Mouse (Mus musculus): ENCODE measurements around the gene Ankrd33.
A peak's percentile ranks its signal among the peaks of the same experiment; 100 is the strongest.

Gene Ankrd33

DNA sequence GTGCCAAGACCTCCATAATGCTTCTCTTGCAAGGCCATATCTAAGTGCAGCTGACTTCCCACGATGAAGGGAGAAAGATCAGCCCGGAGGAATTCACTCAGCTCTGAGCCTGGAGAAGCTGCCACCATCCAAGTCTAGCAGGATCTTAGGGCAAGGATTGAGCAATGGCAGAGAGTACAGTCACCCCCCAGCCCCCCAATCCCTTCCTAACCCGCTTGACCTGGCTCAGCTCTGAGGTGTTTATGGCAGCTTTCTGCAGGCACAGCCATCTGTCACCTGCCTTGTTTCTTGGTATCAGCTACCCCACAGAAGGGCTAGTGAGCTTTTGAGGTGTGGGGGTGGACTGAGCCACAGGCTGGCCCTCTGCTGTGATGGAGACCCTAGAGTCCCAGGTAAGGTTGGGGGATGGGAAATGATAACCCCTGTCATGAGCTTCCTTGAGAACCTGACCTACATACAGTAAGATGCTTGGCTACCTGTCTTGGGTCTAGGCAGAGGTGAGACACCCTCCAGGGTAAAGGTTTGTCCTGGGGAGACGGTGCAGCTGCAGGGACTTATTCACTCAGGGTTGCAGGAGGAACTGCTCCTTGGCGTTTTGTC lies at the start of gene Ankrd33:
Gene Ankrd33, plus strand, starts transcription at position 245 of the 600 bp plus-strand sequence.
- DNase-seq (ENCODE audit: low spot score): no peak

DNA sequence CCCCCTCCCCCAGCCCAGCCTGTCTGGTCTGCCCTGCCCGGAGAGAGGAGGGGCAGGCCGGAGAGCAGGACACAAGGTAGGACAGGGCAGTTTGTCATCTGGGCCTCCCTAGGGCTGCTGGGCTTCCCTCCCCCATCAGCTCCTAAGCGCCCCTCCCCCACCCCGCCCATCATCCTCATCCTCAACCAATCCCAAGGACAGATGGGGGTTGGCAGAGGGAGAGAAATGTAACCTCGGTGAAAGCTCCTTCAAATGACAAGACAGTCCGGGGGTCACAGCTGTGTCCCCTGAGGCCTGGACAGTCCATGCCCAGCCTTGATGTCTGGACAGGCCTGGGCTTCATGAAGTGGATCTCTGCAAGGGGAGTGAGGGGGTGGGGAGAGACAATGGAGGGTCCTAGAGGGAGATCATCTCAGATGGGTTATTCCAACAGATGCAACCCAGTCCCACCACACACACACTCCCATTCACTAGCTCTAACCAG lies 49.1 kb upstream of the Ankrd33 start:
- DNase-seq (ENCODE audit: low spot score): no peak

DNA sequence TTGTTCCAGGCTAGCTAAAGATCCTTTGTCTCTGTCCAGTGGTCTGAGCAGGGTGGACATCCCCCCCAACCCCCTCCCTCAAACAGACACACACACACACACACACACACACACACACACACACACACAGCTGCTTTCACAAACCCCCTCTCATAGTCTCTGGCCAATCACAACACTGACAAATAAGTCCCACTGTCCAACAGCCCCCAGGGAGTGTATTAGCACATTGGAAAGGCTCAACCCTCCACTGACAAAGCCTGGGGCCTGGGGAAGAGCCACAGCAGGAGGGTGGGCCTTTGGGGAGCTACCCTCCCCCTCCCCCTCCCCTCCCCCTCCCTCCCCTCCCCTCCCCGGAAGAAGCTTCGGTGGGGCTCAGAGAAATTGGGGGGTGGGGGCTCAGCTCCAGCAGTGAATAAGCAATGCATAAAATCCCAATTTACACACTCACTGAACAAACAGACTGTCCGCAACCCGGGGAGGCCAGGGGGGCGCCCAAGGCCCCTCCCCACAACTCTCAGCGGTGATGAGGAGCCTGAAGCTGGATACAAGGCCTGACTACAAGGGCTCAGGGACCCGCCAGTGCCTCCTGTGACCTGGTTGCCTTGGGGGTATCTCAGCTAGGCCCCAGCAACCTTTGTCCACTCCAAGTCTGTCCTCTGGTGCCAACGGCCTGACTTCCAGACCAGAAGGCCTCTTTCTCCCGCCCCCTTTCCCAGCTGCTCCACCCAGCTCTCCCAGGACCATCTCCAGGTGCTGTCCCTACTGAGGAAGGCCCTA lies 48.4 kb upstream of the Ankrd33 start:
- DNase-seq (ENCODE audit: low spot score): no peak

DNA sequence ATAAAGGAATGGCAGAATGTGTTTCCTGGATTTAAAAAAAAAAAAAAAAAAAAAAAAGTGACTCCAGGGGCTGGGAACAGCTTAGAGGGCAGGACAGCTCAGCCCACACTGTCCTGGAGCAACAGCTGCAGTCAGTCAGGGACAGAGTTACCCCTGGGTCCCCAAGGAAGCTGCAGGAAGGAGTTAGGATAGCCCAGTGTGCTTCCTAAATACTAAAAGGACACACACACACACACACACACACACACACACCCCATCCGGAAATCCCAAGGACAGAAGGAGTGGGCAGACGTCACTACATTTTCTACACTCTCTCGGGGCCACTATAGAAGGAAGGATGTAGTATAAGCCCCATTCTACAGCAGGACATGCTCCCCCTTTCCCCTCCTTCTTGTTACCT lies 47.5 kb upstream of the Ankrd33 start:
- no peak for DNase-seq (ENCODE audit: low spot score)

DNA sequence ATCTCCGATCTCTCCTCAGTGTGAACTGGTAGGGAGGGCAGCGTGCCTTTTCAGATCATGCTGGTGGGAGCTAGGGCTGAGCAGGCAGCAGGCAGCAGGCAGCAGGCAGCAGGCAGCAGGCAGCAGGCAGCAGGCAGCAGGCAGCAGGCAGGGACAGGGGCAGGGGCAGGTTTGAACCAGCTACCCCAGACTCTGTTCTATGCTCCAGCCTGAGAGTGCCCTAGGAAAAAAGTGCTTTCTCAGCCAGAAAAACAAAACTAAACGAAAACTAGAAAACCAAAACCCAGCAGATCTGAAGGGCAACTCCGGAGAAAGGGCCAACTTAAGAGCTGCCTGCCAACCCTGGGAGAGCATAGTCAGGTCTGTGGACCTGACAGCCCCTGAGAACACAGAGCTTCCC lies 46.9 kb upstream of the Ankrd33 start:
- no peak for DNase-seq (ENCODE audit: low spot score)

DNA sequence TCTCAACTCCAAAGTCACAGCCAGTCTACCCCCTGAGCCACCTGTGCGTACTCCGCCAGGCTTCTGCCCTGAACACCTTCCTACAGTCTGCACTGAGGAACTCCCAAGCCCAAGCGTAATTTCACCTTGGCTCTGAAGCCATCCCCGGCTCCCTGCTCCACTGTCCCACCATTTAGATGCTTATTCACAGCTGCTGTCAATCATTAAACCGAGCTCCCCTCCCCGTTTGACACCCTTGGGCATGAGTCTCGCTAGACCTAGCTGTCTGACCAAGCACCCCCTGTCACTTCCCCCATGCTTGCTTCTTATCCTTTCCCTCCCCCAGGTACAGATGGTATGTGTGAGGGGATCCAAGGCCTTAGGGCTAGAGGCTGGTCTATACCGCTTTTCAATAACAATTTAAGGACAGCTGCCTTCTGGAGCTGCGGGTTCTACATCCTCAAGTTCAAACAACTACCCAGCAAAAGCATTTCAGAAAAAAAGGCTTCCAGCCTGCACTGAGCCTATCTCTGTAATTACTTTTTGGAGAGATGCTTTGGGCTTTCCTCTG lies 45.8 kb upstream of the Ankrd33 start:
- DNase-seq (ENCODE audit: low spot score): no peak

DNA sequence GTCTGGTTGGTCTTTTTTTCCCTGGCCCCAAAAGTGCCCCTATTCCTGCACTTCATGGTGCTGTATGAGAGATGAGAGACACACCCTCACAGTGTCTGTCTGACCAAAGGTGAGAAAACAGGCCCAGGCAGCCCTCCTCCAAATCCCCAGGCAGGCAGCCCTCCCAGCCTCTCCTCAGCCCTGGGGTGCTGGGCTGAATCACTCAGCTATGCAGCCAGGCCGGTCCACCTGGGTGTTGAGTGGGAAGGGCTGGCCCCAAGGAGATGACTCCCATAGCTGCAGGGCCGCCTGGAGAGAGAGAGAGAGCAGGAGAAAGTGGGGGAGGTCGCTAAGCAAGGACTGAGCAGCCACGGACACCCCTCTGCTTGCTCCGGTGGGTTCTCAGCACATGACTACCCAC lies 44.8 kb upstream of the Ankrd33 start:
- no peak for DNase-seq (ENCODE audit: low spot score)

DNA sequence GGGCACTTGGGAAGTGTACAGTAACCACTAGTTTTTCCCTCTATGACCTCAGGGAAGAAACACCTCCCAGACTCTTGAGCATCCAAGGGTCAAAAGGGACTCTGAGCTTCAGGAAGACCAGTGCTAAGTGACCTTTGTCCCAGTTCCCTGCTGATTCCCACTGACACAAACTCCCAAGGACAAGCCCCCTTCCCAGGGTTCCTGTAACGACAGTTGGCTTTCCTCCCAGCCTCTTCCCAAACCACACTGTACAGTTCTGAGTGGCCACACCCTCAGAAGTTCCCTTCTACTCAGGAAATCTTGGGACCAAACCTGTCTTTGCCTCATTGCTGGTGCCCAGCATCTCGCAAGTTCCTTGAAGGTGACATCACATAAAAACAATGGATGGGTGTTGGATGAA lies 42.8 kb upstream of the Ankrd33 start:
- DNase-seq (ENCODE audit: low spot score): no peak

DNA sequence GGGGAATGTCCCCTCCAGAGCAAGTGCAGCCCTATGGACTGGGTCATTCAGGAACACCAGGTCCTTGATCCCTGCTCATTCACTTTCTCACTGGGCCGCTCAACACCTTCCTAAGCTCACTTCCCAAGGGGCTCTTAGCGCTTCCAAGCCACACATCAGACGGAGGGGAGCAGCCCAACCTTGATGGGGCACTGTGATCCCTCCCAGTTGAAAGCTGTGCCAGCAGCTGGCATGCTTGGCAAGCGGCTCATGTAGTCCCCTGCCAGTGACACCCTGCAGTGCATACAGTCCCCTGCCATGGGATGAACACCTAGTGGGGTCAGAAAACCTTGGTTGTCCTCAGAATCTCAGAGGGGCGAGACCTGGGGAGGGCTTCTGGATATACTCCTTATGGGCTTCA lies 41.5 kb upstream of the Ankrd33 start:
- no peak for DNase-seq (ENCODE audit: low spot score)

DNA sequence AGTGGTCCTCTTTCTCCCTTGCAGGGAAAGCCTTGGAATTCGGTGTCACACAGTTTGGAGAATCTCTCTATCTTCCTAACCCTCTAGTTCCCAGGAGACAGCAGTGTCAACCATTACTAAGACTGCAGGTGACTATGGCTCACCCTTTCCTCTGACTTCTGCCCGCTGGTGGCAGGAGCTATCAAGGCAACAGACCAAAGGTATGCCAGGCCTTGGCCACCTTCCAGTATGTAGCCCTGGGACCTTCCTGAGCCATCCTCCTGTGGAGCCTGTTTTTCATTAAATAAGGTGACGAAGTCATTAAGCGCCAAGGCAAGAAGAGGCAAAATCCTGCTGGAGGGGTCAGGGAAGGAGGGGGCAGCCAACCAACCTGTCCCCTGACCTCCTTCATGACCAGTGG lies 40.4 kb upstream of the Ankrd33 start:
- DNase-seq (ENCODE audit: low spot score): no peak

DNA sequence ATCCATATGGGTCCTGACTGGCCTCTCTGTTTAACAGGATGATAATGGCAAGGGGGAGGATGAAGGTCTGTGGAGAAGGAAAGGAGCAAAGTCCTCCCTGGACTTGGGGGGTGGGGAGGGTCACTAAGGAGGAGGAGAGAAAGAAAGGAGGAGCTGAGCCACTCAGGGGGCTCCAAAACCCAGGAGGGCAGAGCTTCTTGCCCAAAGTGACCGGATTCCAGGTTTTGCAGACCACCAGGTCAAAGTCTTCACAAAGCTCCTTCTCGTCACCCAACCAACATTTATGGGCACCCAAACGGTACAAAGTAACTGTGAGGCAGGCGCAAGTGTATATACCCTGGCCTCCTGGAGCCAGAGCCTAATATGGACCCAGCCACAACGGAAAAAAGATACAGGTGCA lies 39.9 kb upstream of the Ankrd33 start:
- no peak for DNase-seq (ENCODE audit: low spot score)

DNA sequence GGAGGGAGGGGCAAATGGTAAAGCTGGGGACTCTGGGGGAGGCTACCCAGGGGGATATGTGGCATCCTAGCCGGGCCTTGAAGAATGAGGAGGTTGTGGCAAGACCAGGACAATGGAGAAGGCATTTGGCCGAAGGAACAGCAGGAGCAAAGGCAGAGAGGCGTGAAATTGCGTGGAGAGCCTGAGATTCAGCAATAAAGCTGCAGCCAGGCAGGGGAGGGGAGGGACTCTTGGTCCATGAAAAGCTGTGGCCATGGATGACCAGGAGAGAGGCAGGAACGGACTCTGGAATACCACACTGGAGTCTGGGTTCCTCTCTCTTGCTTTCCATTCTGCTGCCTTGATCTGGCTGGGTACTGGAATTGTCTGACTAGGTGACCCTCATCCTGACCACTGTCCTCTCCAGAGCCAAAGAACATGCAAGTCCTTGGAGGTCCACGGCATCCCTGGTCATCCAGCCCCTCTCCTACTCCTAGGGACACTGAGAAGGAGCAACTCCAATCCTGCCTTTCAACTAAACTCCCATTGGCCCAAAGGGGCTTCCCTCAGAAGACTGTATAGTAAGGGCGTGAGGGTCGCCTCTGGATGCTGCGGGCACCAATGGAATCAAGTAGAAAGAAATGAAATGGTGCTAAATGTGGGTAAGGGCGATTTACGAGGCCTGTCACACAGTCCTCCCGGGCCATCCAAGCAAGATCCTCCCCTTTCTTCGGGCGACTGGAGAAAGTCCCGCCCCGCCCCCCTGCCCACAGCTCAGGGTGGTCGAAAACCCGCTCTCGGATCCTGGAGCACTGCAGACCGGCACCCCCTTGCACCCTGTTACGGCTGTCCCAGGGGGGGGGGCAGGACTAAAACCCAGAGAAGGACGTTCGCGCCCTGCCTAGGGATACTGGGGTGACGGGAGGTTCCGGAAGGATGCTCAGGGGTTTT lies 39.2 kb upstream of the Ankrd33 start:
- DNase-seq (ENCODE audit: low spot score): no peak

DNA sequence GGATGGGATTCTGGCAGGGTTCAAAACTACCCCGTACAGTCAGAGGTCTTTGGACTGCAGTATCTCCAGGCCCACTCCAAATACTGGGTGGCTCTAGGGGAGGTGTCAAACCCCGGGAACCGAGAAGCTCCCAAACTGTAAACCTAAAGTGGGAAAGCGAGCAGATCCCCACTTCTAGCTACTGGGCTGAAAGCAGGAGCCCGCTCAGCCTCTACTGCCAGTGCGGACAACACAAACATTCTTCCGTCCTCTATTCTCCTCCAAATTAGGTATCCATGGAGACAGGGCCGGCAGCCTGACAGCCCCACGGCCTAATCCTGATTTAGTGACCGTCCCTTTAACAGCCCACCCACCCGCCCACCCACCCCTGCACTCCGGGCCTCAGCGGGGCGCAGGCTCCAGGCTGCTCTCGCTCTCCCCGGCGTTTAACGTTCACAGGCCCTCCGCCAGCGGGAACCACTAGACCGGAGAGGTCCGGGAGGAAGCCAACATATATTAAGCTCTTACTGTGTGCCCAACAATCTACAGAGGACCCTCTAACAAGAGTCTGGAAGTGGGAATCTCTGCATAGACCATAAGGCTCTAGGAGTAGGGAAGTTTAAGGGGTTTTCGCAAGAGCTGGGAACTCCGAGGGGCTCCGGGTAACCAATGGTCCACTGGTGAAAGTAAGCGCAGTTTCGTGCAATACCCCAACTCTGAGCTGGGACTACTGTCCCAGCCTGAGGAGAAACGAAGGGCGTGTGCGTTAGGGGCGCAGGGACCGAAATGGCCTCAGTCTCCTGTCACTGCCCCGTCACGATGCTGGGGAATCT lies 38.3 kb upstream of the Ankrd33 start:
- no peak for DNase-seq (ENCODE audit: low spot score)

DNA sequence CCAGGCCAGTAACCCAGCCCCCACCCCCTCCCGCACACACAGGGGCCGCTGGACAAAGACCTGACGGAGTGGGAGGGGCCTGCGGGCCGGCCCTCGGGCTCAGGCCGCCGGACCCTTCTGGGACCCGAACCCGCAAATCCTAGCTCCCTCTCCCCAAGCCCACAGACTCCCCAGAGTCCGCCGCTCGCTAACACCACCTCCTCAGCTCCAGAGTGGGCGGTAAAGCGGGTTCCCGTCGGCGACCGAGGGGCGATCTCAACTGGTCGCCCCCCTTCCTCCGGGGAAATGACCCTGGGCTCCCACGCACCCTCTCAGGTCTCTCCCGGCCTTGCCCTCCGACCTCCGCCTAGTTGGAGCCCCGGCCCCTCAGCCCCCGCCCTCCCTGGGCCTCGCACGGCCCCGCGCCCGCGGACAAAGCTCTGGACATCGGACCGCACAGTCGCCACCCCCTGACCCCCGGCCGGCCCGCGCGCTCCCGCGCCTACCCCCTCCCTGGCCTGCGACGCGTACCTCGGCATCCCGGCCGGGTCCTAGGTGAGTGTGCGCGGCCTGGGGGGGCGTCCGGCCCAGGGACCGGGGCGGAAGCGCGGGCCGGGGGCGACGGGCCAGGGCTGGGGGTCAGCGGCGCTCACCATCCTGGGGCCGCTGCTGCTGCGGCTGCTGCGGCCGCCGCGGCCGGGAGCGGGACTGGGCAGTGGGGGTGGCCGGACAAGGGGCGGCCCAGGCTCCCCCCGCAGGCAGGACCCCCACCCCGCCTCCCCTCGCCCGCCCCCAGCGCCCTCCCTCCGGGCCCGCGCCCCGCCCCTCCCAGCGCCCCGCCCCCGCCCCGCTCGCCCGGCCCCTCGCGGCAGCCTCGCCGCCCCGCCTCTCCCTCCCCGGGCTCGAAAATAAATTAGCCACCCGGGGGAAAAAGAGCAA lies 37.5 kb upstream of the Ankrd33 start, which contains the start of gene Fignl2:
Gene Fignl2, minus strand, starts transcription at position 755 of the 918 bp plus-strand sequence.
- peak; percentile 72 for DNase-seq (ENCODE audit: low spot score)

DNA sequence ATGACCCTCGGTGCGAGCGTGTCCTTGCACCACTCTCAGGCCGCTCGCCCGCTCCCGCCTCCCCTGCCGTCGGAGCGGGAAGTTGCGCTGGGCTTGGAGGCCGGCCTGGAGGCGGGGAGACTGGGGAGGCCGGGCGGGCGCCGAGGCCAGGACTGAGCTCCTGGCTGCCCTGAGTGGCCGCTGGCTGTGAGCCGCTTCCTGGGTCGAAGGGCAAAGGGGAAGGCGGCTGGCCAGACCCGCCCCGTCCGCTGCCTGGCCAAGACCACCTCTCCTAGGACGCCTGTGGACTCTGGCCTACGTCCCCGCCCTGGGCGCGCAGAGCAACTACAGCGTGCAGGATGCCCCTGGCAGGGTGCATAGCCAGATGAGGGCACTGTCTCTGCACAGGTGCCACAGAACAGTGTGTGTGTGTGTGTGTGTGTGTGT lies 36.8 kb upstream of the Ankrd33 start:
- peak; percentile 91 for DNase-seq (ENCODE audit: low spot score)

DNA sequence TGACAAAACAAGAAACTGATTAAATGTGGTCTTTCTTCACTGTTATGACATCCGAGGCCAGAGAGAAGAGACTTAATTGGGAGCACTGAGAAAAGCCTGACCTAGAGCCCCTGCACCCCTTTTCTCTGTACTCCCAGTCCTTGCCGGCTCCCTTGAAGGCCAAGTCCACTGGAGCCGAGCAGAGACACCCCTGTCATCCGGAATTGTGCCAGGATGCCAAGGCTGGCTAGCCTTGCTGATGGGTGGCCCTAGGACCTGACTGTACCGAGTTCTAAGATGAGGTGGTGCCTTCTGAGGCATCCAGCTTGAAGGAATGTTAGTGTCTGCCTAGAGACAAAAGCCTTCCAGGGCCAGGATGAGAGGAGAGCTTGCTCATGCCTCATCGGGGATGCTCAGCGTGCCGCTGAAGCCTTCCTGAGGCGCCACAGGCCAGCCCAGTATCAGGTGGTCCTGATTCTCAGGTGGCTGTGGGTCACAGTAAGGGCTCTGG lies 35.5 kb upstream of the Ankrd33 start:
- no peak for DNase-seq (ENCODE audit: low spot score)

DNA sequence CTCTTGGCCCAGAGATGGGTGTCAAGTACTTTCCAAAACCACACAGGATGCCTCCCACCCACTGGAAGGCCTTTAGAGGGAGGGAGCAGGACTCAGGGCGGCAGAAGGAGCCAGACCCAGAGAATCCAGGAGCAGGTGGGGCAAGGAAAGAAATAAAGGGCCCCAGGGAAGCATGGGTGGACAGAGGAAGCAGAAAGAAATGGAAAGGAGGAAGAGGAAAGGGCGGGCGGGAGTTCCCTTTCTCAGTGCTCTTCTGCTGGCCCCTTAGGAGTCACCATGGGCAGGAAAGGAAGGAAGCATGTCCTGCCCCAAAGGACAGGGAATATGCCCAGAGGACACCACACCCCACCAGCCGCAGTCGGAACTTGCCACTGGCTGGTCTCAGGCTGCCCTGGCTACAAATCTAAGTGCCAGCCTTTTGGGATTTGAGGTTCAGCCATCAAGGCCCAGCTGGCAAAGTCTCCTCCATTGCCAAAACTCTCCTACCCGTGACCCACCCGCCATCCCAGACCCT lies 34.5 kb upstream of the Ankrd33 start:
- no peak for DNase-seq (ENCODE audit: low spot score)

DNA sequence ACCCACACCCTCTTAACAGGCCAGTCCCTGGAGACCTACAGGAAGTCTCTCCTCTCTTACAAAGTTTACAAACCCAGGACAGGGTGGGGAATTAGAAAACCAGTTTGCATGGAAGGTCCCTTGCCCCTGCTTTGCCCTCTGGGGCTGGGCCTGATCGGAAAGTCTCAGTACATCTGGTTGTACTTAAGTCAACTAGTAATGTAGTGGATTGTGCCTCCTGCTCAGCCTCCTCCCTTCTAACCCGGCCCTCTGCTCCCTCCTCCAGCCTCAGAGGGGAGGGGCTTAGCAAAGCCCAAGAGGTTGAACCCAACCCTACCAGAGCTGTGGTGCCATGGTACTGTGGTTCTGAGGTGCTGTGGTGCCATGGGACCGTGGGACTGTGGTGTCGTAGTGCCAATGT lies 33.3 kb upstream of the Ankrd33 start:
- DNase-seq (ENCODE audit: low spot score): no peak

DNA sequence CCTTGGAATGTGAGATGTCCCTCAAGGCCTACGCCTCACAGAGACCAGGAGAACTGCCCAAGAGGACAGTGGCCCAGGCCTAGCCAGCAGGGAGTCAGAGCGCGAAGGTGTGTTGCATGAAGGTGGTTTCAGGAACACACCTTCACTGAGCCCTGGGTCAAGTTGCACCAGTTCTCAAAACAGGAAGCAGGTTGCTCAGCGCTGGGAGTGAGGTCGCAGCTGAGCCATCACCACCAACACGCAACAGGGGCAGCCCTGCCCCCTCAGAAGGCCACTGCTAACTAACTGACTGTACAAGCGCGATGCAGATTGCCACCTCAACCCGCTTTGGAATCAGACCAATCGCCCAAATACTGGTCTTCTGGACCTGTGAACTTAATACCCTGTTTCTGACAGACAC lies 31.1 kb upstream of the Ankrd33 start:
- no peak for DNase-seq (ENCODE audit: low spot score)

DNA sequence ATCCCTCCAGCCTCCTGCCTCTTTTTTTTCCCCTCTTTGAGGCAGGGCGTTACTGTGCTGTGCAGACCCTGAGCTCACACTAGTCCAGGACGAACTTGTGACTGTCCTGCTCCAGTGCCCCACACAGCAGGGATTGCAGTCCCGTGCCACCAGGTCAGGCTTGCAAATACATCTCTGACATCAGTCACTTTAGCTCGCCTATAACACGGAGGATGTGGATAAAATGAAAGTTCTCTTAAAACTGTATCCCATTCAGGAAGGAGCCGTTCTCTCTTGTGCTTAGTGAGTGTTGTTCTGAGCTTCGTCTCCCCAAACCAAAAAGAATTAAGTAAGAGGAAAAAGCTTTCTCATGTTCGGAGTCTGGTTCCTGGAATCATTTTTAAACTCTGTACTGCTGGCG lies 29.1 kb upstream of the Ankrd33 start:
- DNase-seq (ENCODE audit: low spot score): no peak
